Mouse (Mus musculus) hindbrain, embryonic 14.5 days (tissue): Measurements from ENCODE around the gene Mpzl1. TPM values are rescaled to one million over a fixed set of nuclear protein-coding genes. Genes with fewer than 3 reads are reported as not detected.
A peak's percentile ranks its signal among the peaks of the same experiment; 100 is the strongest.

ENCODE experiments used
- ATAC-seq: fragments of 200-750 bp; cut with Nextera tagmentation; 2 replicates; pipeline ENCODE4 v1.8.0; 2017; ENCODE audit warnings: moderate number of reproducible peaks, mild to moderate bottlenecking, moderate TSS enrichment, moderate library complexity; ENCODE audit not compliant: low FRiP score
- DNase-seq: peaks from one replicate; pipeline ENCODE4 v3.0.0-alpha.2; 2015; ENCODE audit warnings: low spot score
- H3K27ac ChIP-seq: fragments of 300-500 bp; sonication (generic); 2 replicates; pipeline ENCODE4 v1.5.1; 2014; ENCODE audit warnings: mild to moderate bottlenecking, moderate library complexity
- H3K27me3 ChIP-seq: fragments of 300-500 bp; sonication (generic); 2 replicates; pipeline ENCODE4 v1.6.1; 2014; ENCODE audit warnings: mild to moderate bottlenecking, low read length, mixed read lengths; ENCODE audit not compliant: control insufficient read depth, insufficient read depth
- H3K36me3 ChIP-seq: fragments of 300-500 bp; sonication (generic); replicated peaks from 2 replicates; pipeline ENCODE4 v1.6.1; 2014; ENCODE audit not compliant: control insufficient read depth, insufficient read depth
- H3K4me1 ChIP-seq: fragments of 300-500 bp; sonication (generic); replicated peaks from 2 replicates; pipeline ENCODE4 v1.6.1; 2014; ENCODE audit warnings: antibody characterized with exemption, low read length, mixed read lengths; ENCODE audit not compliant: control insufficient read depth, insufficient read depth
- H3K4me2 ChIP-seq: fragments of 300-500 bp; sonication (generic); replicated peaks from 2 replicates; pipeline ENCODE4 v1.6.1; 2014; ENCODE audit warnings: mild to moderate bottlenecking, moderate library complexity
- H3K4me3 ChIP-seq: fragments of 300-500 bp; sonication (generic); replicated peaks from 2 replicates; pipeline ENCODE4 v1.5.1; 2014; ENCODE audit warnings: mild to moderate bottlenecking, low read length
- H3K9ac ChIP-seq: fragments of 300-500 bp; sonication (generic); 2 replicates; pipeline ENCODE4 v1.6.1; 2014
- H3K9me3 ChIP-seq: fragments of 300-500 bp; sonication (generic); 2 replicates; pipeline ENCODE4 v1.6.1; 2016; ENCODE audit warnings: low read length; ENCODE audit not compliant: control insufficient read depth
- WGBS: fragments of 180-500 bp; shearing (Covaris S2); extraction: QIAGEN DNeasy Blood & Tissue Kit; methylation state at CpG from one replicate; pipeline ENCODE4 v1.1.7; 2014; 5-methylcytosine and 5-hydroxymethylcytosine counted together
- polyA plus RNA-seq: library from polyadenylated mRNA; unstranded; fragments of >200 nt; fragmentation: Nextera tagmentation; extraction: Ambion mirVana; gene quantifications from 2 replicates; pipeline ENCODE4 v1.2.1, GENCODE M21; 2014

Mpzl1 gene
- polyA plus RNA-seq, 1 experiment from 2014 or later = 176 TPM

GRCm38 (mm10) chr1:165594699-165595421 lies 39.5 kb downstream of the Mpzl1 start:
- no peak overlapping the region for H3K27ac ChIP-seq
- no peaks in the 10 kb centered on the region for H3K4me1 ChIP-seq
- DNase-seq (no peak), ATAC-seq (no peak)
- H3K4me2 ChIP-seq = no peak overlapping the region
- H3K9me3 ChIP-seq = no peaks in the 10 kb centered on the region
- H3K36me3 ChIP-seq = peaks cover 49% of the 10 kb centered on the region
- H3K9ac ChIP-seq = no peak overlapping the region
- H3K4me3 ChIP-seq = no peak overlapping the region
- H3K27me3 ChIP-seq = no peaks in the 10 kb centered on the region
- 94% methylated on average over 15 of the region's 15 CpGs for WGBS

- no peak overlapping the region for H3K4me3 ChIP-seq
- H3K27ac ChIP-seq = no peak overlapping the region
- 92% methylated on average over 14 of the region's 14 CpGs for WGBS
- no peak overlapping the region for H3K9ac ChIP-seq
- ATAC-seq (no peak), DNase-seq (no peak)
- peaks cover 49% of the 10 kb centered on the region for H3K36me3 ChIP-seq
- H3K4me1 ChIP-seq = no peaks in the 10 kb centered on the region
- H3K27me3 ChIP-seq = no peaks in the 10 kb centered on the region
- no peak overlapping the region for H3K4me2 ChIP-seq
- H3K9me3 ChIP-seq = no peaks in the 10 kb centered on the region
Measured at GRCm38 (mm10) chr1:165592295-165593082, 41.8 kb downstream of the Mpzl1 start.

- H3K4me1 ChIP-seq = no peaks in the 10 kb centered on the region
- H3K4me3 ChIP-seq = no peak overlapping the region
- ATAC-seq (no peak), DNase-seq (no peak)
- no peak overlapping the region for H3K4me2 ChIP-seq
- H3K9ac ChIP-seq = no peak overlapping the region
- peaks cover 39% of the 10 kb centered on the region for H3K36me3 ChIP-seq
- H3K27ac ChIP-seq = no peak overlapping the region; the same call in 1 of the 2 replicates
- no peaks in the 10 kb centered on the region for H3K9me3 ChIP-seq
- WGBS = 80% methylated on average over 8 of the region's 8 CpGs
- no peaks in the 10 kb centered on the region for H3K27me3 ChIP-seq
Measured at GRCm38 (mm10) chr1:165590760-165591159, 43.6 kb downstream of the Mpzl1 start.

- 61% methylated on average over 10 of the region's 10 CpGs for WGBS
- DNase-seq = no peak
- Histone ChIP-seq H3K9me3 (no peaks in the 10 kb centered on the region), H3K4me3 (no peak overlapping the region), H3K4me1 (no peaks in the 10 kb centered on the region), H3K27ac (no peak overlapping the region), H3K9ac (no peak overlapping the region), H3K4me2 (no peak overlapping the region), H3K36me3 (peaks cover 26% of the 10 kb centered on the region), H3K27me3 (no peaks in the 10 kb centered on the region)
- no peak for ATAC-seq
Measured at GRCm38 (mm10) chr1:165589280-165590048, 44.9 kb downstream of the Mpzl1 start.

- no peak for DNase-seq
- no peak overlapping the region for H3K27ac ChIP-seq
- WGBS = 70% methylated on average over 8 of the region's 8 CpGs
Measured at GRCm38 (mm10) chr1:165587845-165588244, 46.5 kb downstream of the Mpzl1 start.

GRCm38 (mm10) chr1:165586366-165586765 lies 48.0 kb downstream of the Mpzl1 start:
- no peak overlapping the region for H3K9ac ChIP-seq
- H3K4me1 ChIP-seq = no peaks in the 10 kb centered on the region
- peaks cover under 1% of the 10 kb centered on the region for H3K36me3 ChIP-seq
- H3K4me3 ChIP-seq = no peak overlapping the region
- no peak for ATAC-seq
- H3K9me3 ChIP-seq = no peaks in the 10 kb centered on the region
- no peak overlapping the region for H3K27ac ChIP-seq
- no peak overlapping the region for H3K4me2 ChIP-seq
- DNase-seq = no peak
- 89% methylated on average over 1 of the region's 1 CpGs for WGBS
- H3K27me3 ChIP-seq = no peaks in the 10 kb centered on the region

More at GRCm38 (mm10) chr1:165587845-165588244, 46.5 kb downstream of the Mpzl1 start:
- H3K9me3 ChIP-seq = no peaks in the 10 kb centered on the region
- no peaks in the 10 kb centered on the region for H3K4me1 ChIP-seq
- H3K4me3 ChIP-seq = no peak overlapping the region
- no peaks in the 10 kb centered on the region for H3K27me3 ChIP-seq
- ATAC-seq = no peak
- H3K36me3 ChIP-seq = peaks cover 15% of the 10 kb centered on the region
- H3K4me2 ChIP-seq = no peak overlapping the region
- H3K9ac ChIP-seq = no peak overlapping the region

- Histone ChIP-seq H3K9ac (no peak overlapping the region), H3K4me3 (no peak overlapping the region), H3K36me3 (no peaks in the 10 kb centered on the region; the same call in 1 of the 2 replicates), H3K27ac (no peak overlapping the region), H3K9me3 (no peaks in the 10 kb centered on the region), H3K4me1 (no peaks in the 10 kb centered on the region), H3K4me2 (no peak overlapping the region), H3K27me3 (no peaks in the 10 kb centered on the region)
- 74% methylated on average over 14 of the region's 14 CpGs for WGBS
- DNase-seq (no peak), ATAC-seq (no peak)
Measured at GRCm38 (mm10) chr1:165585389-165586104, 48.8 kb downstream of the Mpzl1 start.

- no peak overlapping the region for H3K9ac ChIP-seq
- H3K27me3 ChIP-seq = no peaks in the 10 kb centered on the region
- H3K27ac ChIP-seq = no peak overlapping the region
- no peaks in the 10 kb centered on the region for H3K9me3 ChIP-seq
- H3K4me2 ChIP-seq = no peak overlapping the region
- H3K4me1 ChIP-seq = no peaks in the 10 kb centered on the region
- H3K36me3 ChIP-seq = no peaks in the 10 kb centered on the region
- H3K4me3 ChIP-seq = no peak overlapping the region
- 31% methylated on average over 12 of the region's 12 CpGs for WGBS
- peak; percentile 84 for DNase-seq
- peak; percentile 72; the same call in 1 of the 2 replicates for ATAC-seq
Measured at GRCm38 (mm10) chr1:165583529-165584184, 50.7 kb downstream of the Mpzl1 start.
